Mouse (Mus musculus): ENCODE results near the gene Cacng7. TPM values are rescaled to one million over a fixed set of nuclear protein-coding genes. Genes with fewer than 3 reads are reported as not detected.

Gene Cacng7
- polyA plus RNA-seq, 1 experiment from 2014 or later: 3.4 TPM

DNA sequence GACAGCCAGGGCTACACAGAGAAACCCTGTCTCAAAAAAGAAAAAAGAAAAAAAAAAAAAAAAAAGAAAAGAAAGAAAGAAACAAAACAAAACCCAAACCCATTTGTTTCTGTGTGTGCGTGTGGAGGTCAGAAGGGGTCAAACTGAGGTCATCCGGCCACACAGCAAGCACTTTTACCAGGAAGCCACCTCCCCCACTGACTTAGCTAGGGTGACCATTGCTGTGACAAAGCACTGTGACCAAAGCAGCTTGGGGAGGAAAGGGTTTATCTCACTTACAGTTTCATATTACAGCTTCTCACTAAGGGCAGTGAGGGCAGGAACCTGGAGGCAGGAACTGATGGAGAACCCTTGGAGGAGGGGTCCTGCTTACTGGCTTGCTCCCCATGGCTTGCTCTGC lies 39.6 kb downstream of the Cacng7 start:
- no peak overlapping the region for H3K9ac ChIP-seq
- no peaks in the 10 kb centered on the region for H3K36me3 ChIP-seq (replicated peaks; ENCODE audit: control insufficient read depth, insufficient read depth)
- no peak overlapping the region for H3K4me3 ChIP-seq (replicated peaks; ENCODE audit: low read length)
- 60% methylated on average over 2 of the region's 2 CpGs for WGBS
- no peak overlapping the region for H3K27ac ChIP-seq
- no peak overlapping the region for H3K4me2 ChIP-seq (replicated peaks)
- H3K27me3 ChIP-seq (ENCODE audit: control insufficient read depth, insufficient read depth, low read length): no peaks in the 10 kb centered on the region
- DNase-seq (ENCODE audit: low spot score) (no peak), ATAC-seq (ENCODE audit: low FRiP score) (no peak)
- H3K4me1 ChIP-seq (replicated peaks; ENCODE audit: control insufficient read depth, insufficient read depth, low read length): no peaks in the 10 kb centered on the region
- no peaks in the 10 kb centered on the region for H3K9me3 ChIP-seq (ENCODE audit: control insufficient read depth, low read length)

- no peak overlapping the region for H3K9ac ChIP-seq
- no peaks in the 10 kb centered on the region for H3K27me3 ChIP-seq (ENCODE audit: control insufficient read depth, insufficient read depth, low read length)
- no peaks in the 10 kb centered on the region for H3K9me3 ChIP-seq (ENCODE audit: control insufficient read depth, low read length)
- DNase-seq (ENCODE audit: low spot score) (no peak), ATAC-seq (ENCODE audit: low FRiP score) (no peak)
- no peak overlapping the region for H3K4me2 ChIP-seq (replicated peaks)
- 87% methylated on average over 8 of the region's 8 CpGs for WGBS
- no peak overlapping the region for H3K4me3 ChIP-seq (replicated peaks; ENCODE audit: low read length)
- H3K27ac ChIP-seq: no peak overlapping the region
- H3K4me1 ChIP-seq (replicated peaks; ENCODE audit: control insufficient read depth, insufficient read depth, low read length): no peaks in the 10 kb centered on the region
- no peaks in the 10 kb centered on the region for H3K36me3 ChIP-seq (replicated peaks; ENCODE audit: control insufficient read depth, insufficient read depth)
Observed at GRCm38 (mm10) chr7:3373754-3374153, 41.0 kb downstream of the Cacng7 start.

DNA sequence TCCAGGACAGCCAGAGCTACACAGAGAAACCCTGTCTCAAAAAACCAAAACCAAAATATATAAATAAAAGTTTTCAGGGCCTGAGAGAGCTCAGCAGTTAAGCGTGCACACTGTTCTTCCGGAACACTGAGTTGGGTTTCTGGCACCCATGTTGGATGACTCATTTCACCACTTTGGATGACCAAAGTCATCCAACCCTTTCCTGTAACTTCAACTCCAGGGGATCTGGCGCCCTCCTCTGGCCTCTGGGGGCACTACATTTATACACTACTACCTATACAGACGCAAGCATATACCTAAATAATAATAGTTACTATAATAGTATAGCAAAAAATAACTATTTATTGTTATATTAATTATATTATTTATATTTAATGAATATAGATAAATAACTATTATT lies 44.1 kb downstream of the Cacng7 start:
- H3K27me3 ChIP-seq (ENCODE audit: control insufficient read depth, insufficient read depth, low read length): no peaks in the 10 kb centered on the region
- no peak for DNase-seq (ENCODE audit: low spot score)
- ATAC-seq (ENCODE audit: low FRiP score): no peak
- H3K36me3 ChIP-seq (replicated peaks; ENCODE audit: control insufficient read depth, insufficient read depth): no peaks in the 10 kb centered on the region
- H3K27ac ChIP-seq: no peak overlapping the region
- H3K4me2 ChIP-seq (replicated peaks): no peak overlapping the region
- H3K9me3 ChIP-seq (ENCODE audit: control insufficient read depth, low read length): no peaks in the 10 kb centered on the region
- no peak overlapping the region for H3K4me3 ChIP-seq (replicated peaks; ENCODE audit: low read length)
- WGBS: 51% methylated on average over 4 of the region's 4 CpGs
- no peak overlapping the region for H3K9ac ChIP-seq
- no peaks in the 10 kb centered on the region for H3K4me1 ChIP-seq (replicated peaks; ENCODE audit: control insufficient read depth, insufficient read depth, low read length)

GRCm38 (mm10) chr7:3382123-3382522 lies 49.4 kb downstream of the Cacng7 start:
- Histone ChIP-seq H3K27me3 (ENCODE audit: control insufficient read depth, insufficient read depth, low read length) (no peaks in the 10 kb centered on the region), H3K9ac (no peak overlapping the region), H3K36me3 (replicated peaks; ENCODE audit: control insufficient read depth, insufficient read depth) (no peaks in the 10 kb centered on the region), H3K4me2 (replicated peaks) (no peak overlapping the region), H3K4me3 (replicated peaks; ENCODE audit: low read length) (no peak overlapping the region), H3K4me1 (replicated peaks; ENCODE audit: control insufficient read depth, insufficient read depth, low read length) (no peaks in the 10 kb centered on the region), H3K27ac (no peak overlapping the region), H3K9me3 (ENCODE audit: control insufficient read depth, low read length) (no peaks in the 10 kb centered on the region)
- 87% methylated on average over 9 of the region's 9 CpGs for WGBS
- no peak for DNase-seq (ENCODE audit: low spot score)
- no peak for ATAC-seq (ENCODE audit: low FRiP score)

DNA sequence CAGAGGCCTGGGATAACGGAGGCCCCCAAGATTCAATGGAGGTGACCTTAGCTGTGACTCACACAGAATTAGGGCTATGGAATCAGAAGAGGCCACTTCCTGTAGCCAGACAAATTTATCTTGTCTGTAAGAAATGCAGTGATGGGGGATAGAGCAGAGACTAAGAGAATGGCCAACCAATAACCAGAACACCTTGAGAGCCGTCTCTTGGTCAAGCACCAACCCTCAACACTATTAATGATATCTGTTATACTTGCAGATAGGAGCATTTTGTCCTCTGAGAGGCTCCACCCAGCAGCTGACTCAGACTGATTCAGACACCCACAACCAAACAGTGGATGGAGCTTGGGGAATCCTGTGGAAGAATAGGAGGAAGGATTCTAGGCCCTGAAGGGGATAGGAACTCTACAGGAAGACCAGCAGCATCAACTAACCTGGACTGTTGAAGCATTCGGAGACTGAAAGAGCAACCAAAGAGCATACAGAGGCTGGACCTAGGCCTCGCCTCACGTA lies 52.1 kb downstream of the Cacng7 start:
- Histone ChIP-seq H3K27ac (no peak overlapping the region), H3K36me3 (replicated peaks; ENCODE audit: control insufficient read depth, insufficient read depth) (no peaks in the 10 kb centered on the region), H3K4me3 (replicated peaks; ENCODE audit: low read length) (no peak overlapping the region), H3K4me1 (replicated peaks; ENCODE audit: control insufficient read depth, insufficient read depth, low read length) (peaks cover 11% of the 10 kb centered on the region; the same call in 1 of the 2 replicates), H3K4me2 (replicated peaks) (no peak overlapping the region), H3K9ac (no peak overlapping the region), H3K9me3 (ENCODE audit: control insufficient read depth, low read length) (no peaks in the 10 kb centered on the region), H3K27me3 (ENCODE audit: control insufficient read depth, insufficient read depth, low read length) (no peaks in the 10 kb centered on the region)
- 90% methylated on average over 5 of the region's 5 CpGs for WGBS
- no peak for ATAC-seq (ENCODE audit: low FRiP score)
- no peak for DNase-seq (ENCODE audit: low spot score)

GRCm38 (mm10) chr7:3386036-3386730 lies 53.4 kb downstream of the Cacng7 start:
- DNase-seq (ENCODE audit: low spot score): no peak
- no peak overlapping the region for H3K27ac ChIP-seq
- no peak for ATAC-seq (ENCODE audit: low FRiP score)
- peaks cover 11% of the 10 kb centered on the region; the same call in 1 of the 2 replicates for H3K4me1 ChIP-seq (replicated peaks; ENCODE audit: control insufficient read depth, insufficient read depth, low read length)
- H3K4me2 ChIP-seq (replicated peaks): no peak overlapping the region
- H3K4me3 ChIP-seq (replicated peaks; ENCODE audit: low read length): no peak overlapping the region
- no peaks in the 10 kb centered on the region for H3K27me3 ChIP-seq (ENCODE audit: control insufficient read depth, insufficient read depth, low read length)
- WGBS: 85% methylated on average over 6 of the region's 6 CpGs
- no peaks in the 10 kb centered on the region for H3K36me3 ChIP-seq (replicated peaks; ENCODE audit: control insufficient read depth, insufficient read depth)
- no peak overlapping the region for H3K9ac ChIP-seq
- H3K9me3 ChIP-seq (ENCODE audit: control insufficient read depth, low read length): no peaks in the 10 kb centered on the region

- no peaks in the 10 kb centered on the region for H3K9me3 ChIP-seq (ENCODE audit: control insufficient read depth, low read length)
Observed at GRCm38 (mm10) chr7:3387761-3388160, 55.0 kb downstream of the Cacng7 start.

GRCm38 (mm10) chr7:3388885-3389284 lies 56.1 kb downstream of the Cacng7 start:
- Histone ChIP-seq H3K36me3 (replicated peaks; ENCODE audit: control insufficient read depth, insufficient read depth) (no peaks in the 10 kb centered on the region), H3K4me2 (replicated peaks) (peak overlapping the region; percentile 68), H3K27me3 (ENCODE audit: control insufficient read depth, insufficient read depth, low read length) (no peaks in the 10 kb centered on the region), H3K9me3 (ENCODE audit: control insufficient read depth, low read length) (no peaks in the 10 kb centered on the region), H3K9ac (no peak overlapping the region), H3K4me1 (replicated peaks; ENCODE audit: control insufficient read depth, insufficient read depth, low read length) (peaks cover 31% of the 10 kb centered on the region), H3K27ac (no peak overlapping the region), H3K4me3 (replicated peaks; ENCODE audit: low read length) (peak overlapping the region; percentile 42; the same call in 1 of the 2 replicates)
- WGBS: 70% methylated on average over 6 of the region's 6 CpGs
- ATAC-seq (ENCODE audit: low FRiP score) (no peak), DNase-seq (ENCODE audit: low spot score) (no peak)

More at GRCm38 (mm10) chr7:3387761-3388160, 55.0 kb downstream of the Cacng7 start:
- no peak for DNase-seq (ENCODE audit: low spot score)
- peaks cover 27% of the 10 kb centered on the region for H3K4me1 ChIP-seq (replicated peaks; ENCODE audit: control insufficient read depth, insufficient read depth, low read length)
- no peak overlapping the region; the same call in 1 of the 2 replicates for H3K4me2 ChIP-seq (replicated peaks)
- no peaks in the 10 kb centered on the region for H3K27me3 ChIP-seq (ENCODE audit: control insufficient read depth, insufficient read depth, low read length)
- H3K36me3 ChIP-seq (replicated peaks; ENCODE audit: control insufficient read depth, insufficient read depth): no peaks in the 10 kb centered on the region
- H3K27ac ChIP-seq: no peak overlapping the region
- no peak overlapping the region for H3K9ac ChIP-seq
- ATAC-seq (ENCODE audit: low FRiP score): no peak
- WGBS: 82% methylated on average over 18 of the region's 18 CpGs
- H3K4me3 ChIP-seq (replicated peaks; ENCODE audit: low read length): no peak overlapping the region

DNA sequence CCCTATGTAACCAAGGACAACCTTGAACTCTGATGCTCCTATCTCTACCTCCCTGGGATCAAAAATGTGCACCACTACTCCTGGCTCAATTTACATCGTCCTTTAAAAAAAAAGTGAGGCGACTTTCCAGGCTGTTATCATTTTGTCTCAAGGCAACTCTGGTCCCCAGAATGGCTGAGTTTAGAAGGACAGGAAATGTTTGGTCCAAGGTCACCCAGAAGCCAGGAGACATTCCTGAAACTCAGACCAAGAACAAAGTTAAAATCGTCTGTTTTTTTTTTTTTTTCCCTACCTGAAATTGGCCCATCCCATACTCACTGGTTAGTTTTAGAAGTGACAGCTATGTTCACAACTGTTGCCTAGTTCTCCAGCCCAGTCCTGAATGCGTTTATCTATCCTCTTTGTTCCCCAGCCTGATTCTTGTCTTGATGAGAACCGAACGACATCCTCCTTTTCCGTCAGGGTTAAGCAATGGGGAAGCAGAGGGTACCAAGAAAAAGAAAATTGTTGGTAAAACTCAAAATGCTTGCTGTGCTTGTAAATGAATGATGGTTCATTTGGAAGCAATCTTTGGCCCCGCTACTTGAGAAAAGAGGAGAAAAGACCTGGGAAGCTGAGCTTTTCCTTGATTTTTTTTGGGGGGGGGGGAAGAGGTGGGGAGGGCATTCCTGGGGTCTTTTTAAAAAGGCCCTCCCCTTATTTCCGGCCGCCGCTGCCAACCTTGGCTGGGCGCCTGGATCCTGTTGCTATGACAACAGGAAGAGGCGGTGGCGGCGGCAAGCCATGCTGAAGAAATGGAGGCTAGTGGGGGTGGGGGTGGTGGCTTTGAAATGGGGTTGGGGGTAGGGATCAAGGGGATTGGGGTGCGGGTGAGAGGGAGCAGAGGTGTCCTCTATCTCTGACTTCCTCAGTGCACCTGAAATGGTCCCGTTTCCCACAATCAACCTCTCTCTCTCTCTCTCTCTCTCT lies 57.0 kb downstream of the Cacng7 start:
- peak overlapping the region; percentile 55 for H3K9ac ChIP-seq
- peak; percentile 82 for DNase-seq (ENCODE audit: low spot score)

More for the DNA sequence above, 57.0 kb downstream of the Cacng7 start:
- WGBS: 4% methylated on average over 16 of the region's 17 CpGs
- 0 out of 2 replicates have a peak overlapping the region, but pooled peaks have one; percentile 44 for H3K27ac ChIP-seq
- peaks cover 8% of the 10 kb centered on the region for H3K36me3 ChIP-seq (replicated peaks; ENCODE audit: control insufficient read depth, insufficient read depth)
- peak overlapping the region; percentile 42 for H3K4me3 ChIP-seq (replicated peaks; ENCODE audit: low read length)
- ATAC-seq (ENCODE audit: low FRiP score): peak; percentile 68
- H3K9me3 ChIP-seq (ENCODE audit: control insufficient read depth, low read length): no peaks in the 10 kb centered on the region
- no peaks in the 10 kb centered on the region for H3K27me3 ChIP-seq (ENCODE audit: control insufficient read depth, insufficient read depth, low read length)
- peaks cover 31% of the 10 kb centered on the region for H3K4me1 ChIP-seq (replicated peaks; ENCODE audit: control insufficient read depth, insufficient read depth, low read length)
- peak overlapping the region; percentile 68 for H3K4me2 ChIP-seq (replicated peaks)
